8 mouse cellular contexts compared by ENCODE assay signal in genomic region chr11:3864343-3864742, GRCm38 (mm10). TPM values are rescaled to one million over a fixed set of nuclear protein-coding genes. Genes with fewer than 3 reads are reported as not detected.
DNase-seq lines count a peak whose midpoint lies in the region; ATAC-seq and TF ChIP-seq lines count a peak whose summit lies in the region.

No protein-coding gene starts in this region.

- DNase-seq in lung, adult 18-20 months: no peak
- DNase-seq in forebrain, postnatal 0 days: no peak
- no peak for DNase-seq in liver, embryonic 13.5 days
- DNase-seq in T-cell, adult 2 months (ENCODE audit: low spot score): no peak
- DNase-seq in thymus, postnatal 4 days: no peak

- H3K4me2 ChIP-seq in lung, embryonic 16.5 days (ENCODE audit: low read depth, low read length): peak overlapping the region; percentile 92
- H3K4me2 ChIP-seq in forebrain, postnatal 0 days (ENCODE audit: low read depth): peak overlapping the region; percentile 79
- H3K4me2 ChIP-seq in liver, embryonic 13.5 days: peak overlapping the region; percentile 76
- peak overlapping the region; percentile 94 for H3K4me2 ChIP-seq in stomach, embryonic 16.5 days (ENCODE audit: low read depth, low read length)

- H3K4me3 ChIP-seq in lung, embryonic 16.5 days (ENCODE audit: low read length): peak overlapping the region; percentile 55
- H3K4me3 ChIP-seq in forebrain, postnatal 0 days (ENCODE audit: low read depth, low read length): peak overlapping the region; percentile 50
- peak overlapping the region; percentile 50; the same call in 1 of the 2 replicates for H3K4me3 ChIP-seq in liver, embryonic 13.5 days (replicated peaks)
- peak overlapping the region; percentile 53 for H3K4me3 ChIP-seq in stomach, embryonic 16.5 days (replicated peaks; ENCODE audit: low read length)

- H3K9ac ChIP-seq in lung, embryonic 16.5 days (ENCODE audit: low read length): no peak overlapping the region
- peak overlapping the region; percentile 64 for H3K9ac ChIP-seq in forebrain, postnatal 0 days
- no peak overlapping the region for H3K9ac ChIP-seq in liver, embryonic 13.5 days
- peak overlapping the region; percentile 70; the same call in 1 of the 2 replicates for H3K9ac ChIP-seq in stomach, embryonic 16.5 days (ENCODE audit: low read length)

- peaks cover 10% of the 10 kb centered on the region for H3K27me3 ChIP-seq in lung, embryonic 16.5 days (ENCODE audit: control insufficient read depth, insufficient read depth, low read depth, low read length)
- H3K27me3 ChIP-seq in forebrain, postnatal 0 days (ENCODE audit: insufficient read depth, low read length): no peaks in the 10 kb centered on the region
- H3K27me3 ChIP-seq in liver, embryonic 13.5 days: peaks cover 42% of the 10 kb centered on the region
- H3K27me3 ChIP-seq in stomach, embryonic 16.5 days (ENCODE audit: control insufficient read depth, insufficient read depth, low read length): peaks cover 9% of the 10 kb centered on the region

- TF ChIP-seq CTCF in forebrain, postnatal 0 days (IDR thresholded peaks at IDR 0.05; ENCODE audit: low read depth): no peak

- no peaks in the 10 kb centered on the region for H3K36me3 ChIP-seq in lung, embryonic 16.5 days (ENCODE audit: control insufficient read depth, insufficient read depth, low read length)
- no peaks in the 10 kb centered on the region for H3K36me3 ChIP-seq in forebrain, postnatal 0 days (ENCODE audit: insufficient read depth)
- no peaks in the 10 kb centered on the region for H3K36me3 ChIP-seq in liver, embryonic 13.5 days
- H3K36me3 ChIP-seq in stomach, embryonic 16.5 days (ENCODE audit: control insufficient read depth, insufficient read depth, low read length): no peaks in the 10 kb centered on the region

- no peaks in the 10 kb centered on the region for H3K9me3 ChIP-seq in lung, embryonic 16.5 days (ENCODE audit: control insufficient read depth, low read length)
- H3K9me3 ChIP-seq in forebrain, postnatal 0 days (ENCODE audit: low read length): no peaks in the 10 kb centered on the region
- no peaks in the 10 kb centered on the region for H3K9me3 ChIP-seq in liver, embryonic 13.5 days (replicated peaks)
- no peaks in the 10 kb centered on the region for H3K9me3 ChIP-seq in stomach, embryonic 16.5 days (replicated peaks; ENCODE audit: control insufficient read depth, low read length)

- 28% methylated on average over 6 of the region's 6 CpGs for WGBS in lung, embryonic 16.5 days
- WGBS in forebrain, postnatal 0 days: 22% methylated on average over 6 of the region's 6 CpGs
- WGBS in liver, embryonic 13.5 days (ENCODE audit: insufficient replicate concordance): 32% methylated on average over 6 of the region's 6 CpGs
- 40% methylated on average over 6 of the region's 6 CpGs for WGBS in stomach, embryonic 16.5 days

- ATAC-seq in lung, embryonic 16.5 days (ENCODE audit: low read depth): no peak
- peak; percentile 28 for ATAC-seq in forebrain, postnatal 0 days
- ATAC-seq in liver, embryonic 13.5 days (ENCODE audit: low read depth): no peak
- no peak for ATAC-seq in stomach, embryonic 16.5 days (ENCODE audit: insufficient read depth, low FRiP score)
- no peak for ATAC-seq in granulocyte monocyte progenitor cell, adult 5-6 weeks (replicated peaks; ENCODE audit: poor library complexity, severe bottlenecking)

- 0 out of 2 replicates have a peak, but pooled peaks cover 4% of the 10 kb centered on the region for H3K4me1 ChIP-seq in lung, embryonic 16.5 days (replicated peaks; ENCODE audit: control insufficient read depth, insufficient read depth, low read length)
- H3K4me1 ChIP-seq in forebrain, postnatal 0 days (ENCODE audit: insufficient read depth): peaks cover 11% of the 10 kb centered on the region; the same call in 1 of the 2 replicates
- peaks cover 13% of the 10 kb centered on the region for H3K4me1 ChIP-seq in liver, embryonic 13.5 days (replicated peaks)
- H3K4me1 ChIP-seq in stomach, embryonic 16.5 days (ENCODE audit: control insufficient read depth, insufficient read depth, low read length): peaks cover 7% of the 10 kb centered on the region; the same call in 1 of the 2 replicates

- no peak overlapping the region for H3K27ac ChIP-seq in lung, embryonic 16.5 days (ENCODE audit: low read length)
- H3K27ac ChIP-seq in forebrain, postnatal 0 days (ENCODE audit: low read depth, low read length): no peak overlapping the region
- H3K27ac ChIP-seq in liver, embryonic 13.5 days: no peak overlapping the region
- H3K27ac ChIP-seq in stomach, embryonic 16.5 days (ENCODE audit: low read length): no peak overlapping the region

RNA-seq across cellular contexts. Expression of gene Osbp2, which starts 0.6 kb away (rescaled TPM):
- 0.23 and 0.60 TPM in 2 replicates for polyA plus RNA-seq in lung, embryonic 16.5 days (2015; fragmentation: Nextera tagmentation; extraction: Ambion mirVana)
- 48.1 and 63.2 TPM in 2 replicates for total RNA-seq in forebrain, postnatal 0 days (2014; rRNA removed)
- polyA plus RNA-seq in forebrain, postnatal 0 days (2015; fragmentation: Nextera tagmentation; extraction: Ambion mirVana): 21.3 and 30.8 TPM in 2 replicates
- 0.18 and 0.27 TPM in 2 replicates for polyA plus RNA-seq in liver, embryonic 13.5 days (2015; fragmentation: Nextera tagmentation; extraction: Ambion mirVana)
- 0.25 and 0.27 TPM in 2 replicates for polyA plus RNA-seq in stomach, embryonic 16.5 days (2015; fragmentation: Nextera tagmentation; extraction: Ambion mirVana)
- 0.19 TPM in 1 of 2 replicates, not detected in the other for total RNA-seq in granulocyte monocyte progenitor cell, adult 5-6 weeks (2014; fragmentation: Nextera tagmentation)
- not detected in 2 replicates for total RNA-seq in granulocyte monocyte progenitor cell, adult 5-6 weeks (2017)

RNA-seq across cellular contexts. Expression of gene 4921536K21Rik, which starts 30.6 kb away (rescaled TPM):
- 0.47 and 0.79 TPM in 2 replicates for polyA plus RNA-seq in lung, embryonic 16.5 days (2015; fragmentation: Nextera tagmentation; extraction: Ambion mirVana)
- total RNA-seq in forebrain, postnatal 0 days (2014; rRNA removed): 0.19 and 0.31 TPM in 2 replicates
- 0.33 and 0.56 TPM in 2 replicates for polyA plus RNA-seq in forebrain, postnatal 0 days (2015; fragmentation: Nextera tagmentation; extraction: Ambion mirVana)
- polyA plus RNA-seq in liver, embryonic 13.5 days (2015; fragmentation: Nextera tagmentation; extraction: Ambion mirVana): 0.03 TPM in 1 of 2 replicates, not detected in the other
- polyA plus RNA-seq in stomach, embryonic 16.5 days (2015; fragmentation: Nextera tagmentation; extraction: Ambion mirVana): 0.13 and 0.36 TPM in 2 replicates
- total RNA-seq in granulocyte monocyte progenitor cell, adult 5-6 weeks (2014; fragmentation: Nextera tagmentation): not detected in 2 replicates
- not detected in 2 replicates for total RNA-seq in granulocyte monocyte progenitor cell, adult 5-6 weeks (2017)

RNA-seq across cellular contexts. Expression of gene Dusp18, which starts 30.7 kb away (rescaled TPM):
- polyA plus RNA-seq in lung, embryonic 16.5 days (2015; fragmentation: Nextera tagmentation; extraction: Ambion mirVana): 11.7 and 12.6 TPM in 2 replicates
- 19.5 and 25.3 TPM in 2 replicates for total RNA-seq in forebrain, postnatal 0 days (2014; rRNA removed)
- polyA plus RNA-seq in forebrain, postnatal 0 days (2015; fragmentation: Nextera tagmentation; extraction: Ambion mirVana): 20.0 and 33.6 TPM in 2 replicates
- polyA plus RNA-seq in liver, embryonic 13.5 days (2015; fragmentation: Nextera tagmentation; extraction: Ambion mirVana): 0.43 and 0.48 TPM in 2 replicates
- 9.5 and 11.3 TPM in 2 replicates for polyA plus RNA-seq in stomach, embryonic 16.5 days (2015; fragmentation: Nextera tagmentation; extraction: Ambion mirVana)
- 0.39 and 1.7 TPM in 2 replicates for total RNA-seq in granulocyte monocyte progenitor cell, adult 5-6 weeks (2014; fragmentation: Nextera tagmentation)
- 0.60 and 0.67 TPM in 2 replicates for total RNA-seq in granulocyte monocyte progenitor cell, adult 5-6 weeks (2017)

RNA-seq across cellular contexts. Expression of gene Slc35e4, which starts 50.1 kb away (rescaled TPM):
- polyA plus RNA-seq in lung, embryonic 16.5 days (2015; fragmentation: Nextera tagmentation; extraction: Ambion mirVana): 3.5 and 4.4 TPM in 2 replicates
- 39.1 and 43.7 TPM in 2 replicates for total RNA-seq in forebrain, postnatal 0 days (2014; rRNA removed)
- polyA plus RNA-seq in forebrain, postnatal 0 days (2015; fragmentation: Nextera tagmentation; extraction: Ambion mirVana): 26.5 and 27.0 TPM in 2 replicates
- polyA plus RNA-seq in liver, embryonic 13.5 days (2015; fragmentation: Nextera tagmentation; extraction: Ambion mirVana): 0.45 and 0.68 TPM in 2 replicates
- polyA plus RNA-seq in stomach, embryonic 16.5 days (2015; fragmentation: Nextera tagmentation; extraction: Ambion mirVana): 6.4 and 7.9 TPM in 2 replicates
- total RNA-seq in granulocyte monocyte progenitor cell, adult 5-6 weeks (2014; fragmentation: Nextera tagmentation): 1.2 and 2.1 TPM in 2 replicates
- total RNA-seq in granulocyte monocyte progenitor cell, adult 5-6 weeks (2017): 2.4 and 2.8 TPM in 2 replicates

Comparison
In these comparisons a context has a peak if more than half of its experiments do, and no peak if none do; other contexts are left out.
1. H3K9ac ChIP-seq: peak in forebrain, postnatal 0 days (single experiment) and stomach, embryonic 16.5 days (single experiment); none in lung, embryonic 16.5 days (single experiment) and liver, embryonic 13.5 days (single experiment).
2. RNA of gene Osbp2, which starts 0.6 kb away (polyA plus RNA-seq): 21.3 to 30.8 TPM in forebrain, postnatal 0 days; 0.25 to 0.27 TPM in stomach, embryonic 16.5 days, 0.23 to 0.60 TPM in lung, embryonic 16.5 days and 0.18 to 0.27 TPM in liver, embryonic 13.5 days; every median in the first group is over 10 times any median in the second.
3. Peak in every context shown above with its lines, with median percentiles within 50 percentile points of each other: H3K4me2 ChIP-seq and H3K4me3 ChIP-seq.